Comparison of ENCODE assay signal across 26 mouse cellular contexts in genomic region chr1:106598292-106598583, GRCm38 (mm10).
A peak's percentile ranks its signal among the peaks of the same experiment; 100 is the strongest.
DNase-seq lines count a peak whose midpoint lies in the region; ATAC-seq and TF ChIP-seq lines count a peak whose summit lies in the region.
"Had no signal": no experiment of that assay in that cellular context is flagged by ENCODE, and none has a peak within 500 bp of the region (broad histone marks: within the 10 kb centered on the region; RNA-seq: fewer than 3 reads in every experiment).

No protein-coding gene starts in this region.

- intact Hi-C loops in heart, postnatal 25 days (cut with DNase I), result no loop called here

- H3K9me3 ChIP-seq in kidney, postnatal 0 days (replicated peaks; ENCODE audit: low read length), result no peaks in the 10 kb centered on the region
- H3K9me3 ChIP-seq in limb, embryonic 12.5 days, result no peaks in the 10 kb centered on the region
- no peaks in the 10 kb centered on the region for H3K9me3 ChIP-seq in limb, embryonic 15.5 days
- H3K9me3 ChIP-seq in midbrain, postnatal 0 days (ENCODE audit: low read length), result no peaks in the 10 kb centered on the region
- H3K9me3 ChIP-seq: embryonic facial prominence, embryonic 12.5 days; embryonic facial prominence, embryonic 15.5 days; G1E; heart, embryonic 10.5 days; heart, embryonic 13.5 days; hindbrain, embryonic 12.5 days; hindbrain, embryonic 15.5 days had no signal

- DNase-seq in heart, adult 11 months, result peak; percentile 49
- DNase-seq in heart, postnatal 25 days (ENCODE audit: low spot score), result no peak
- no peak for DNase-seq in kidney, postnatal 0 days (ENCODE audit: low spot score)
- DNase-seq in kidney, postnatal 10 days, result no peak
- no peak for DNase-seq in lung, postnatal 25 days (ENCODE audit: low spot score)
- no peak for DNase-seq in midbrain, postnatal 0 days (ENCODE audit: low spot score)
- DNase-seq: adrenal gland, adult 2 months; adrenal gland, postnatal 14 days; cerebellum, adult 11 months; cerebellum, adult 2 months; cerebellum, adult 9-11 months; cerebellum, postnatal 25 days; forebrain, postnatal 0 days; gastrocnemius, postnatal 25 days; heart, adult 2 months; heart, postnatal 14 days had no signal

- H3K4me2 ChIP-seq in kidney, postnatal 0 days (ENCODE audit: low read length), result no peak overlapping the region
- no peak overlapping the region for H3K4me2 ChIP-seq in limb, embryonic 12.5 days
- H3K4me2 ChIP-seq in limb, embryonic 15.5 days, result no peak overlapping the region
- no peak overlapping the region for H3K4me2 ChIP-seq in midbrain, postnatal 0 days (ENCODE audit: low read depth, low read length, poor library complexity, severe bottlenecking)
- H3K4me2 ChIP-seq: embryonic facial prominence, embryonic 12.5 days; embryonic facial prominence, embryonic 15.5 days; heart, embryonic 13.5 days; hindbrain, embryonic 12.5 days; hindbrain, embryonic 15.5 days had no signal

- TF ChIP-seq CTCF in kidney, postnatal 0 days (IDR thresholded peaks at IDR 0.05; ENCODE audit: low read depth), result no peak
- no peak for TF ChIP-seq CTCF in midbrain, postnatal 0 days (IDR thresholded peaks at IDR 0.05)

- 0 out of 2 replicates have a peak overlapping the region, but pooled peaks have one; percentile 56 for H3K27ac ChIP-seq in kidney, postnatal 0 days
- H3K27ac ChIP-seq in limb, embryonic 12.5 days, result peak overlapping the region; percentile 67; the same call in 1 of the 2 replicates
- H3K27ac ChIP-seq in limb, embryonic 15.5 days, result peak overlapping the region; percentile 55; the same call in 1 of the 2 replicates
- H3K27ac ChIP-seq in midbrain, postnatal 0 days (ENCODE audit: low read depth, low read length), result no peak overlapping the region
- H3K27ac ChIP-seq: embryonic facial prominence, embryonic 12.5 days; embryonic facial prominence, embryonic 15.5 days; heart, adult 2 months; heart, embryonic 10.5 days; heart, embryonic 13.5 days; hindbrain, embryonic 12.5 days; hindbrain, embryonic 15.5 days had no signal

- H3K9ac ChIP-seq in kidney, postnatal 0 days (ENCODE audit: low read depth, low read length), result no peak overlapping the region
- H3K9ac ChIP-seq in limb, embryonic 12.5 days (replicated peaks), result no peak overlapping the region
- no peak overlapping the region for H3K9ac ChIP-seq in limb, embryonic 15.5 days
- H3K9ac ChIP-seq in midbrain, postnatal 0 days (replicated peaks; ENCODE audit: low read length, poor library complexity, severe bottlenecking), result no peak overlapping the region
- H3K9ac ChIP-seq: embryonic facial prominence, embryonic 12.5 days; embryonic facial prominence, embryonic 15.5 days; forebrain, postnatal 0 days; heart, embryonic 13.5 days; hindbrain, embryonic 12.5 days; hindbrain, embryonic 15.5 days had no signal

- no peaks in the 10 kb centered on the region for H3K36me3 ChIP-seq in kidney, postnatal 0 days (ENCODE audit: insufficient read depth, low read length)
- no peaks in the 10 kb centered on the region for H3K36me3 ChIP-seq in limb, embryonic 12.5 days
- no peaks in the 10 kb centered on the region for H3K36me3 ChIP-seq in limb, embryonic 15.5 days
- H3K36me3 ChIP-seq in midbrain, postnatal 0 days (ENCODE audit: insufficient read depth, low read length), result no peaks in the 10 kb centered on the region
- H3K36me3 ChIP-seq: embryonic facial prominence, embryonic 12.5 days; embryonic facial prominence, embryonic 15.5 days; G1E; heart, embryonic 10.5 days; heart, embryonic 13.5 days; hindbrain, embryonic 12.5 days; hindbrain, embryonic 15.5 days had no signal

- no peak for ATAC-seq in kidney, postnatal 0 days (replicated peaks; ENCODE audit: low FRiP score, low read depth)
- ATAC-seq in limb, embryonic 12.5 days (ENCODE audit: insufficient number of reproducible peaks, insufficient read depth, low FRiP score, low TSS enrichment, low read depth), result peak; percentile 94
- ATAC-seq in limb, embryonic 15.5 days (ENCODE audit: insufficient number of reproducible peaks, low FRiP score, low TSS enrichment, low read depth), result peak; percentile 78
- no peak for ATAC-seq in midbrain, postnatal 0 days (ENCODE audit: low FRiP score)
- ATAC-seq: forebrain, embryonic 14.5 days; forebrain, postnatal 0 days had no signal

- H3K4me1 ChIP-seq in kidney, postnatal 0 days (replicated peaks; ENCODE audit: insufficient read depth, low read length), result peaks cover 11% of the 10 kb centered on the region
- H3K4me1 ChIP-seq in limb, embryonic 12.5 days (replicated peaks), result peaks cover 36% of the 10 kb centered on the region
- H3K4me1 ChIP-seq in limb, embryonic 15.5 days, result peaks cover 17% of the 10 kb centered on the region
- H3K4me1 ChIP-seq in midbrain, postnatal 0 days (ENCODE audit: insufficient read depth, low read length), result no peaks in the 10 kb centered on the region

- 29% methylated on average over 2 of the region's 2 CpGs for WGBS in kidney, postnatal 0 days
- 15% methylated on average over 2 of the region's 2 CpGs for WGBS in limb, embryonic 12.5 days
- 19% methylated on average over 2 of the region's 2 CpGs for WGBS in limb, embryonic 15.5 days
- 81% methylated on average over 2 of the region's 2 CpGs for WGBS in midbrain, postnatal 0 days

- no peaks in the 10 kb centered on the region for H3K27me3 ChIP-seq in kidney, postnatal 0 days (ENCODE audit: insufficient read depth, low read length)
- H3K27me3 ChIP-seq in limb, embryonic 12.5 days, result no peaks in the 10 kb centered on the region
- no peaks in the 10 kb centered on the region for H3K27me3 ChIP-seq in limb, embryonic 15.5 days
- H3K27me3 ChIP-seq in midbrain, postnatal 0 days (ENCODE audit: insufficient read depth, low read length), result no peaks in the 10 kb centered on the region
- H3K27me3 ChIP-seq: embryonic facial prominence, embryonic 12.5 days; embryonic facial prominence, embryonic 15.5 days; heart, embryonic 13.5 days; hindbrain, embryonic 12.5 days; hindbrain, embryonic 15.5 days had no signal

- H3K4me3 ChIP-seq in kidney, postnatal 0 days (replicated peaks; ENCODE audit: low read depth, low read length), result no peak overlapping the region
- H3K4me3 ChIP-seq in limb, embryonic 12.5 days (replicated peaks), result no peak overlapping the region
- no peak overlapping the region for H3K4me3 ChIP-seq in limb, embryonic 15.5 days
- no peak overlapping the region for H3K4me3 ChIP-seq in midbrain, postnatal 0 days (ENCODE audit: low read depth, low read length)
- H3K4me3 ChIP-seq: embryonic facial prominence, embryonic 12.5 days; embryonic facial prominence, embryonic 15.5 days; heart, adult 2 months; heart, embryonic 10.5 days; heart, embryonic 13.5 days; hindbrain, embryonic 12.5 days; hindbrain, embryonic 15.5 days had no signal

Comparison
In these comparisons a context has a peak if more than half of its experiments do, and no peak if none do; other contexts are left out.
1. ATAC-seq: peak in limb, embryonic 12.5 days (single experiment) and limb, embryonic 15.5 days (single experiment); none in kidney, postnatal 0 days (single experiment) and midbrain, postnatal 0 days (single experiment).